Mouse (Mus musculus) stomach, embryonic 16.5 days (tissue): Measurements from ENCODE around the gene Cym. TPM values are rescaled to one million over a fixed set of nuclear protein-coding genes. Genes with fewer than 3 reads are reported as not detected.

Experiments used
- ATAC-seq: fragments of 200-750 bp; cut with Nextera tagmentation; 2 replicates; pipeline ENCODE4 v1.8.0; 2017; ENCODE audit warnings: moderate number of reproducible peaks, moderate TSS enrichment; ENCODE audit not compliant: insufficient read depth, low FRiP score
- H3K27ac ChIP-seq: fragments of 300-500 bp; sonication (generic); 2 replicates; pipeline ENCODE4 v1.5.1; 2014; ENCODE audit warnings: low read length
- H3K27me3 ChIP-seq: fragments of 300-500 bp; sonication (generic); 2 replicates; pipeline ENCODE4 v1.6.1; 2014; ENCODE audit warnings: low read length, control low read depth, mixed read lengths; ENCODE audit not compliant: control insufficient read depth, insufficient read depth
- H3K36me3 ChIP-seq: fragments of 300-500 bp; sonication (generic); 2 replicates; pipeline ENCODE4 v1.6.1; 2014; ENCODE audit warnings: low read length; ENCODE audit not compliant: control insufficient read depth, insufficient read depth
- H3K4me1 ChIP-seq: fragments of 300-500 bp; sonication (generic); 2 replicates; pipeline ENCODE4 v1.6.1; 2014; ENCODE audit warnings: low read length, control low read depth, mixed read lengths; ENCODE audit not compliant: control insufficient read depth, insufficient read depth
- H3K4me2 ChIP-seq: fragments of 300-500 bp; sonication (generic); 2 replicates; pipeline ENCODE4 v1.6.1; 2014; ENCODE audit warnings: low read depth, low read length, mixed read lengths
- H3K4me3 ChIP-seq: fragments of 300-500 bp; sonication (generic); replicated peaks from 2 replicates; pipeline ENCODE4 v1.5.1; 2014; ENCODE audit warnings: mild to moderate bottlenecking, low read length
- H3K9ac ChIP-seq: fragments of 300-500 bp; sonication (generic); 2 replicates; pipeline ENCODE4 v1.6.1; 2014; ENCODE audit warnings: low read length
- H3K9me3 ChIP-seq: fragments of 300-500 bp; sonication (generic); replicated peaks from 2 replicates; pipeline ENCODE4 v1.6.1; 2016; ENCODE audit warnings: low read length, control low read depth; ENCODE audit not compliant: control insufficient read depth
- WGBS: fragments of 180-500 bp; shearing (Covaris S2); extraction: QIAGEN DNeasy Blood & Tissue Kit; methylation state at CpG from one replicate; pipeline ENCODE4 v1.1.7; 2014; 5-methylcytosine and 5-hydroxymethylcytosine counted together
- polyA plus RNA-seq: library from polyadenylated mRNA; unstranded; fragments of >200 nt; fragmentation: Nextera tagmentation; extraction: Ambion mirVana; gene quantifications from 2 replicates; pipeline ENCODE4 v1.2.1, GENCODE M21; 2015

Cym gene
- polyA plus RNA-seq, 1 experiment from 2014 or later: 7,568 TPM

GRCm38 (mm10) chr3:107214606-107215005, 6.9 kb downstream of the Cym start:
- H3K4me3 ChIP-seq: no peak overlapping the region
- H3K9me3 ChIP-seq: no peaks in the 10 kb centered on the region
- H3K27ac ChIP-seq: no peak overlapping the region
- WGBS: 78% methylated on average over 5 of the region's 5 CpGs
- H3K4me1 ChIP-seq: no peaks in the 10 kb centered on the region
- no peak overlapping the region for H3K4me2 ChIP-seq
- H3K9ac ChIP-seq: no peak overlapping the region
- H3K27me3 ChIP-seq: no peaks in the 10 kb centered on the region
- no peaks in the 10 kb centered on the region for H3K36me3 ChIP-seq
- 0 out of 2 replicates have a peak, but pooled peaks have one; percentile 0 for ATAC-seq

- Histone ChIP-seq H3K9ac (no peak overlapping the region), H3K4me1 (0 out of 2 replicates have a peak, but pooled peaks cover 3% of the 10 kb centered on the region), H3K4me2 (no peak overlapping the region), H3K36me3 (no peaks in the 10 kb centered on the region), H3K27ac (no peak overlapping the region), H3K4me3 (no peak overlapping the region), H3K27me3 (no peaks in the 10 kb centered on the region), H3K9me3 (no peaks in the 10 kb centered on the region)
- 57% methylated on average over 7 of the region's 7 CpGs for WGBS
- no peak for ATAC-seq
Measured at GRCm38 (mm10) chr3:107207625-107208253, 13.8 kb downstream of the Cym start.

GRCm38 (mm10) chr3:107206490-107207150, 14.9 kb downstream of the Cym start:
- H3K9me3 ChIP-seq: no peaks in the 10 kb centered on the region
- WGBS: 30% methylated on average over 4 of the region's 4 CpGs
- no peak overlapping the region for H3K4me3 ChIP-seq
- ATAC-seq: peak; percentile 26; the same call in 1 of the 2 replicates
- no peak overlapping the region; the same call in 1 of the 2 replicates for H3K9ac ChIP-seq
- H3K27me3 ChIP-seq: no peaks in the 10 kb centered on the region
- no peaks in the 10 kb centered on the region for H3K36me3 ChIP-seq
- 0 out of 2 replicates have a peak, but pooled peaks cover 3% of the 10 kb centered on the region for H3K4me1 ChIP-seq
- no peak overlapping the region; the same call in 1 of the 2 replicates for H3K27ac ChIP-seq
- no peak overlapping the region for H3K4me2 ChIP-seq

- Histone ChIP-seq H3K9ac (no peak overlapping the region), H3K36me3 (no peaks in the 10 kb centered on the region), H3K27me3 (no peaks in the 10 kb centered on the region), H3K4me3 (no peak overlapping the region), H3K9me3 (no peaks in the 10 kb centered on the region), H3K4me2 (no peak overlapping the region), H3K27ac (no peak overlapping the region), H3K4me1 (0 out of 2 replicates have a peak, but pooled peaks cover 3% of the 10 kb centered on the region)
- WGBS: 11% methylated on average over 4 of the region's 4 CpGs
- no peak for ATAC-seq
Measured at GRCm38 (mm10) chr3:107205994-107206393, 15.5 kb downstream of the Cym start.

GRCm38 (mm10) chr3:107205170-107205569, 16.4 kb downstream of the Cym start:
- no peaks in the 10 kb centered on the region for H3K27me3 ChIP-seq
- no peaks in the 10 kb centered on the region for H3K36me3 ChIP-seq
- no peaks in the 10 kb centered on the region for H3K9me3 ChIP-seq
- H3K9ac ChIP-seq: no peak overlapping the region
- H3K4me3 ChIP-seq: no peak overlapping the region
- no peak overlapping the region for H3K4me2 ChIP-seq
- 0 out of 2 replicates have a peak, but pooled peaks cover 3% of the 10 kb centered on the region for H3K4me1 ChIP-seq
- no peak for ATAC-seq
- no peak overlapping the region for H3K27ac ChIP-seq

- no peaks in the 10 kb centered on the region for H3K27me3 ChIP-seq
- H3K4me3 ChIP-seq: no peak overlapping the region
- WGBS: 83% methylated on average over 3 of the region's 3 CpGs
- no peak overlapping the region for H3K27ac ChIP-seq
- H3K4me1 ChIP-seq: 0 out of 2 replicates have a peak, but pooled peaks cover 3% of the 10 kb centered on the region
- H3K9ac ChIP-seq: no peak overlapping the region
- H3K4me2 ChIP-seq: no peak overlapping the region
- H3K9me3 ChIP-seq: no peaks in the 10 kb centered on the region
- ATAC-seq: no peak
- H3K36me3 ChIP-seq: no peaks in the 10 kb centered on the region
Measured at GRCm38 (mm10) chr3:107204413-107204812, 17.1 kb downstream of the Cym start.

GRCm38 (mm10) chr3:107201310-107202180, 20.0 kb downstream of the Cym start:
- Histone ChIP-seq H3K9ac (0 out of 2 replicates have a peak overlapping the region, but pooled peaks have one; percentile 10), H3K4me2 (no peak overlapping the region), H3K27ac (no peak overlapping the region), H3K9me3 (no peaks in the 10 kb centered on the region), H3K27me3 (no peaks in the 10 kb centered on the region), H3K4me1 (no peaks in the 10 kb centered on the region), H3K36me3 (no peaks in the 10 kb centered on the region), H3K4me3 (no peak overlapping the region)
- 22% methylated on average over 9 of the region's 9 CpGs for WGBS
- ATAC-seq: no peak

GRCm38 (mm10) chr3:107188226-107188899, 33.2 kb downstream of the Cym start:
- Histone ChIP-seq H3K27me3 (no peaks in the 10 kb centered on the region), H3K9me3 (no peaks in the 10 kb centered on the region), H3K27ac (no peak overlapping the region), H3K4me2 (no peak overlapping the region), H3K9ac (no peak overlapping the region), H3K4me3 (no peak overlapping the region), H3K4me1 (no peaks in the 10 kb centered on the region), H3K36me3 (no peaks in the 10 kb centered on the region)
- 41% methylated on average over 6 of the region's 6 CpGs for WGBS
- peak; percentile 42; the same call in 1 of the 2 replicates for ATAC-seq
